Mouse (Mus musculus) small intestine, adult 2 months (tissue): ENCODE data around the gene Cacna1d.

Source experiments
- CTCF ChIP-seq: fragments of 200-500 bp; IDR thresholded peaks from 2 replicates; pipeline ENCODE4 v1.5.1; 2012; ENCODE audit warnings: low read depth, mild to moderate bottlenecking, control low read depth, inconsistent platforms, low read length, moderate library complexity, mixed read lengths; ENCODE audit not compliant: insufficient replicate concordance, insufficient read length; ENCODE audit errors: extremely low read depth
- POLR2A ChIP-seq: fragments of 200-500 bp; IDR thresholded peaks from 2 replicates; pipeline ENCODE4 v1.6.1; 2012; ENCODE audit warnings: low read depth, mild to moderate bottlenecking, control low read depth, inconsistent platforms, low read length, moderate library complexity

DNA sequence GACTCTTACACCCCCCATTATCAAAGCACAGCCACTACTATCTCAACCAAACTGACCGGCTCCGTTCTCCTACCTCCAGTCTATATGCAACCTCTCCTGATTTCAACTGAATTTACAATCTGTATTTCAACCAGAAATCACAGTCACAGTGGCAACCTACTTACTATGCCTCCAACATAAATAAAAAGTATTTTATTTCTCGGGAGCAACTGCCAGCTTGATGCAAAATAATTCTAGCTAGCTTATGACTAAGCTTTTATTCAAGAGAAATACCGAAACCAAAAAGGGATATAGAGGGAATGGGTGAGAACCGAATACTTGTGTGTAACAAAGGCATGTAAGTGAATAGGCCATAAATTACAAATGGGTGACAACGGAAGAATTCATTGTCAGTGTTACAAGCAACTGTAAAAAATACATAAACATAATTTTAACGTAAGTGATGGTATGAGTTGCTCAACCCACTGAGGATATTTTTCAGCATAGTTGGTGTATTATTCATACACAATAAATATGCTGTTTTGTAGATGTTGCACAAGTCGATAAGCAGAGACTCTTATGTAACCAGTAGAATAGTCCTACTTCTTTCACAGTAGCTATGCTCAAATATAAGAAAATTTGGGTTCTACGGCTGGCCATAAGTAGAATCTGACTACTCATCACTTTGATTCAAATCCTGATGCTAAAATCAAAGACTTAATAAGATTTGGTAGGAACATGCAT lies 172.4 kb downstream of the Cacna1d start:
- TF ChIP-seq CTCF (no peak), POLR2A (no peak)
